Mouse (Mus musculus): ENCODE measurements around the gene Gpc6.

DNA sequence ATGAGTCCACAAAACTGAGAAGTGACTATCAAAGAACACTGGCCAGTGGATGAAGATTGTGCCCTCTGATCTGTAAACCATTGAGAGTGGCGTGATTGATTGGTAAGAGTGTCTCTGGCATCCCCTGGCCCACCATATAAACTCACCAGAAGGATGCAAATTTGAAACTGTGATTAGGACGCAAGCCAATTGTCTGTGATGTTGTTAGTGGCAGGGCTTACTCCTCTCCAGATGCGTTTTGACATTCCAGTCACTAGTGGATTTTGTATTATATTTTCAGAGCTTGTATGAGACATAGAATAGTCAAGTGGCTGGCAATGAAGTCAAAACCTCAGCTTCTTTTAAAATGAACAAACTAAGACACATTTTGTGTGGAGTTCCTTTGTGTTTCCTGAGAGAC is 604.3 kb downstream of the Gpc6 start:
- TF ChIP-seq CTCF (IDR thresholded peaks at IDR 0.05; ENCODE audit: low read depth, low read length) (no peak), POLR2A (IDR thresholded peaks at IDR 0.05; ENCODE audit: borderline replicate concordance, low read depth, low read length) (no peak)

All from bone marrow macrophage, adult 2 months (primary cell).